Comparison of ENCODE assay signal across 10 mouse cellular contexts in genomic region chr3:104523333-104523871, GRCm38 (mm10). TPM values are rescaled to one million over a fixed set of nuclear protein-coding genes. Genes with fewer than 3 reads are reported as not detected.
DNase-seq lines count a peak whose midpoint lies in the region; ATAC-seq lines count a peak whose summit lies in the region.
"Had no signal": no experiment of that assay in that cellular context is flagged by ENCODE, and none has a peak within 500 bp of the region (broad histone marks: within the 10 kb centered on the region; RNA-seq: fewer than 3 reads in every experiment).

No protein-coding gene starts in this region.

- no peaks in the 10 kb centered on the region for H3K27me3 ChIP-seq in kidney, embryonic 15.5 days
- H3K27me3 ChIP-seq: embryonic facial prominence, embryonic 12.5 days; limb, embryonic 15.5 days had no signal

- DNase-seq in adrenal gland, postnatal 10 days: peak; percentile 70
- DNase-seq in adrenal gland, postnatal 4 days (ENCODE audit: low spot score in 2 of 2): no peak
- DNase-seq in NIH3T3 (ENCODE audit: low read depth): peak; percentile 83
- peak; percentile 42 for DNase-seq in lung, postnatal 36 days
- no peak for DNase-seq in layer of hippocampus, adult 18-20 months (ENCODE audit: low spot score in 2 of 2)
- DNase-seq in cerebellum, adult 9-11 months: no peak
- no peak for DNase-seq in left cerebral cortex, adult 8-10 months (ENCODE audit: low spot score in 2 of 2)

- peak; percentile 83 for ATAC-seq in kidney, embryonic 15.5 days (replicated peaks; ENCODE audit: low FRiP score)

- H3K36me3 ChIP-seq in kidney, embryonic 15.5 days: no peaks in the 10 kb centered on the region
- H3K36me3 ChIP-seq: embryonic facial prominence, embryonic 12.5 days; limb, embryonic 15.5 days had no signal

- H3K9me3 ChIP-seq in kidney, embryonic 15.5 days (replicated peaks): no peaks in the 10 kb centered on the region
- H3K9me3 ChIP-seq: embryonic facial prominence, embryonic 12.5 days; limb, embryonic 15.5 days had no signal

- H3K4me3 ChIP-seq in kidney, embryonic 15.5 days (replicated peaks): no peak overlapping the region
- H3K4me3 ChIP-seq: embryonic facial prominence, embryonic 12.5 days; limb, embryonic 15.5 days had no signal

- H3K9ac ChIP-seq in kidney, embryonic 15.5 days: no peak overlapping the region
- H3K9ac ChIP-seq: embryonic facial prominence, embryonic 12.5 days; limb, embryonic 15.5 days had no signal

- H3K4me1 ChIP-seq in kidney, embryonic 15.5 days: peaks cover 15% of the 10 kb centered on the region
- H3K4me1 ChIP-seq: embryonic facial prominence, embryonic 12.5 days; limb, embryonic 15.5 days had no signal

- no peak overlapping the region for H3K4me2 ChIP-seq in kidney, embryonic 15.5 days
- H3K4me2 ChIP-seq: embryonic facial prominence, embryonic 12.5 days; limb, embryonic 15.5 days had no signal

- WGBS in kidney, embryonic 15.5 days: 45% methylated on average over 4 of the region's 4 CpGs

- H3K27ac ChIP-seq in kidney, embryonic 15.5 days: peak overlapping the region; percentile 78
- H3K27ac ChIP-seq: embryonic facial prominence, embryonic 12.5 days; limb, embryonic 15.5 days had no signal

RNA-seq across cellular contexts. Expression of gene Lrig2, which starts 11.7 kb away (rescaled TPM):
- total RNA-seq in adrenal gland, postnatal 10 days (2021): 10 to 100 TPM; 15.1 to 22.2 TPM
- total RNA-seq in adrenal gland, postnatal 4 days (2021): 10 to 100 TPM; 23.5 to 26.2 TPM
- 16.9 TPM in 2 replicates for polyA plus RNA-seq in kidney, embryonic 15.5 days (2015; fragmentation: Nextera tagmentation; extraction: Ambion mirVana)
- 10 to 100 TPM; 31.7 to 34.3 TPM for total RNA-seq in layer of hippocampus, adult 18-20 months (2021)
- total RNA-seq in left cerebral cortex, adult 8-10 months (2022): 10 to 100 TPM; 31.9 to 34.7 (median 33.3) TPM

Comparison
In these comparisons a context has a peak if more than half of its experiments do, and no peak if none do; other contexts are left out.
1. DNase-seq: peak in adrenal gland, postnatal 10 days (single experiment), NIH3T3 (single experiment) and lung, postnatal 36 days (single experiment); none in adrenal gland, postnatal 4 days (0 of 2), layer of hippocampus, adult 18-20 months (0 of 2), cerebellum, adult 9-11 months (single experiment) and left cerebral cortex, adult 8-10 months (0 of 2).